Mouse (Mus musculus) adrenal gland, postnatal 14 days (tissue): Measurements from ENCODE around the gene Pphln1. TPM values are rescaled to one million over a fixed set of nuclear protein-coding genes. Genes with fewer than 3 reads are reported as not detected.

ENCODE experiments used
- DNase-seq: peaks from one replicate; pipeline ENCODE4 v3.0.0; 2021; ENCODE audit warnings: mixed read lengths
- total RNA-seq: library from RNA; stranded (reverse); gene quantifications from 2 replicates; pipeline ENCODE4 v1.2.3, GENCODE M21; 2021

Gene Pphln1
- total RNA-seq, 1 experiment from 2014 or later, result 39.2 TPM

DNA sequence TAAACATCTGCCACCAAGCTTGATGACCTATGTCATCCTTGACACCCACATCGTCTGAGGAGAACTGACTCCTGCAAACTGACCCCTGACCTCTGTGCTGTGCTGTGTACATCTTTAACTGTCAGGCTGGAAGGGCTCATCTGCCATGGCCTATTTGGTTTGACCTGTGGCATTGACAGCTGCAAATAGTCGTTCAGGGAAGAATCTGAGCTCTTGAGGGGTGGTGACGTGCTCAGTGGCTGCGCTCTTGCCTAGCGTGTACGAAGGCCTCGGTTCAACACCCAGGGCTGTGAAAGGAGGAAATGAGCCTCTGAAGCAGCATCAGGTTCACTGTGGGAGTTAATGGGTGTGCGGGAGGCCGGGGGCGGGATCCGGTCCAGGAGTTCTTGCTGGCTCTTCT is 35.7 kb downstream of the Pphln1 start:
- no peak for DNase-seq

DNA sequence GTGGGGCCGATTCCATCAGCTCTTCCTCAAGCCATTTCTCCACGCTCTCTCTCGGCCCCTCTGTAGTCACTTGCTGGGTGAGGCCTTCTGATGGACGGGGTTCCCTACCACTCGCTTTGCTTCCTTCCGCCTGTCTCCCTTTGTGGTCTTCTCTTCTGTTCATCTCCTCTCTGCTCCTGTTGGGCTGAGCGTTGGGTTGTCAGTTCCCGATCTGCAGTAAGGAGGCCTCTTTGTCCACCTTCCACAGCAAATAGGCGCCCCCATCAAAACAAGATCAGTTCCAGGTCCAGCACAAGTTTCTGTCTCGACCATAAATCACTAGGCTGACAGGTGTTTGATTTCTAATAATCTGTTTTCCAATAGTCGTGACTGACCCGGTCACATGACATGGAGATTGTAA is 37.8 kb downstream of the Pphln1 start:
- DNase-seq, result no peak

DNA sequence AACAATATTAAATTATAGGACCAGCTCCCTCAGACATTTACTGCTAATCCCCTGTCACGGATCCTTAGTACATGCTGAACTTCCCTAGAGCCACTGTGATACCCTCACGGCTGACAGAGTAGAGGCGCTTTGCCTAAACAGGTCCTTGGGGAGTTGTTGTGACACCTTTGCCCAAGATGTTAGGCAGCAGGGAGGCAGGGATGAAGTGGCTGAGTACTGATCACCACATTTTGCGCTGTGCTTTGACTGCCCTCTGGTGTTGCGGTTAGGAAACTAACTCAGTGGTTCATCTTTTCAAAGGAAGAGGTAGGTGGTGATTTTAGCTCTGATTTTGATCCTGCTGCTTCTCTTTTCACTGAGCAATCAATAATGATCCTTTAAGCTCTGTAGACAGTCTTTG is 40.5 kb downstream of the Pphln1 start:
- DNase-seq, result peak; percentile 79

DNA sequence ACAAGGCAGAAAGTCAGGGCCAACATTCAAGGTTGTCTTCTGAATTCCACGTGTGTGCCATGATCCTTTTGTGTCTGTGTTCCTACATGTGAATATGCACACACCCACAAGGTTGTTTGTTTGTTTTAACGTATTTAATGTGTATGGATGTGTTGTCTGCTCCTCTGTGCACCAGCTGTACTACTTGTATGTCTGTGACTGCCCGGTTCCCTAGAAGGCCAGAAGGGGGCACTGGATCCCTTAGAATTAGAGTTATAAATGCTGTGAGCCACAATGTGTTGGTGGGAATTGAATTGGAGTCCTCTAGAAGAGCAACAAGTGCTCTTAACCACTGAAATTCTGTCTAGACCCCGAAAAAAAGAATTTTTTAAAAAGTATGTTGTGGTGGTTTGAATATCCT is 44.1 kb downstream of the Pphln1 start:
- DNase-seq, result peak; percentile 15

DNA sequence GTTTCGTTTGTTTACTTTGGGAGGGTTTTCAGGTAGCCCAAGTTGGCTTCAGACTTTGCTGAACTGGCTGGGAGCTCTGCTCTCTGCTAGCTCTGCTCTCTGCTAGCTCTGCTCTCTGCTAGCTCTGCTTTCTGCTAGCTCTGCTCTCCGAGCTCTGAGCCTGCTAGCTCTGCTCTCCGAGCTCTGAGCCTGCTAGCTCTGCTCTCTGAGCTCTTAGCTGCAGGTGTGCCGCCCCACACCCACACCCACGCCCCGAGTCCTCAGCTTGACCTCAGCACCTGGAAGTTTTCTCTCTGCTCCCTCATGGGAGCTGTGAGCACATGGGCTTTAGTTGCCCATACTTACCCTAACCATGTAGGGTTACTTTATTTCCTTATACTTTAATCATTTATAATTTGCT is 45.5 kb downstream of the Pphln1 start:
- DNase-seq, result no peak

DNA sequence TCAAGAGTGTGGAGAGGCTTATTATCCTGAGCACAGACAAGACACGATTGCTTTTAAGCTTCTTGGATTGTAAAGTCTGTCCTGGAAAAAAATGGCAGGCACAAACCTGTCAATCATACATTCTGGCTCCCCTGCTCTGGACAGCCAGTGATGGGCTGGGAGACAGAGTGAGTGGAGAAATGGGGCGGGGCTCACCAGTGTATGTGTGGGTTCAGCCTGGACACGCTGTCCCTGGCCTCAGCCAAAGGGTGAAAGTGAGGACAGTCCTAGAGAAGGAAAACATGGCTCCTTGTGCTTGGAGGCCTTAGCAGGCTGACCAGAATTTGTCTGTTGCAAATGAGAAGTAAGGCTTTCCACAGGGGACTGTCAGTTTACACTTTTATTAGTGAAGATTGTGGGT is 50.7 kb downstream of the Pphln1 start:
- no peak for DNase-seq

DNA sequence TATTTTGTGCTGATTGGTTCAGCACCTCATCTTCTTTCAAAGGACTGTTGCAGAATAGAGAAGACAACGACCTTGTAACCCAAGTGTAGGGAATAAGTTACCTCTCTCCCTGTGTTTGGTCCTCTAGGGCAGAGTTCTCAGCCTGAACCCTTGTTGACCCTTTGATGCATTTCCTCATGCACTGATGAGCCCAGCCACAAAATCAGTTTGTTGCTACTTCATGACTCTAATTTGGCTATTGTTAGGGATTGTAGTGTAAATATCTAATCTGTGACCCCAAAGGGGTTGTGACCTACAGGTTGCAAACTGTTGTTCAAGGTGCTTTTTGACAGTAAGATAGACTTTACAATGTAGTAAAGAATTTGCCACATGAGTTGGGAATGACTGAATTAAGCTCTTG is 55.1 kb downstream of the Pphln1 start:
- no peak for DNase-seq

DNA sequence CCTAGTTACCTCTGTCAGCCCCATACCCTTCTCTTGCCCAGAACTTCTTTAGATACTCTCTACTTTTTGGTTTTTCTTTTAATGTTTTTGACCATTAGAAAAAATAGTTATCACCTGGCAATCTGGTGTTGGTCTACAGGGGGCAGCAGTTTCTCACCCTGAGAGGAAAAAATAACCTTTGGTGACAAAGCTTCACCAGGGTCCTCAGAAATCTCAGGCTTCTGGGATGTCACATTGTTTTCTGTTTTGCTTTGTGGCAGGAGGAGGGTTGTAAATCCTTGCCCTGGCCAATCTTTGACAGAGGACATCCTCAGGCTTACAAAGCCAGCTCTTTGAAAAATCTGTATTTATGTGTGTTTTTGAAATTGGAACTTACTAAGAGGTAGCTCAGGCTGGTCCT is 57.9 kb downstream of the Pphln1 start:
- peak; percentile 25 for DNase-seq

DNA sequence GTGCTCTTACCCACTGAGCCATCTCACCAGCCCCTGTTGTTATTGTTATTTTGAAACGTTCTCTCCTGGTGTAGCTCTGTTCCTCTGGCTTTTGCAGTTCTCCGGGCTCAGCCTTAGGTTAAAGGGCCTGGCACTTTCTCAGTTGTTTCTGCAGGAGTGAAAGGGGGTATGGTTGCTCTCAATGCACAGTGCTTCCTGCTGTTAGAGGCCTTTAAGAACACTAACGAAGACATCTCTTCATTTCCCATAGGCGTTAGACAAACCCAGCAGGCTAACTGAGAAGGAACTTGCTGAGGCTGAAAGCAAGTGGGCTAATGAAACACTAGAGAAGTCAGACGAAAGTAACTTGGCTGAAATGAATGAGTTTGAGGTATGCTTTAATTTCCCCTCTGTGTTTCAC is 61.3 kb downstream of the Pphln1 start:
- DNase-seq, result no peak

DNA sequence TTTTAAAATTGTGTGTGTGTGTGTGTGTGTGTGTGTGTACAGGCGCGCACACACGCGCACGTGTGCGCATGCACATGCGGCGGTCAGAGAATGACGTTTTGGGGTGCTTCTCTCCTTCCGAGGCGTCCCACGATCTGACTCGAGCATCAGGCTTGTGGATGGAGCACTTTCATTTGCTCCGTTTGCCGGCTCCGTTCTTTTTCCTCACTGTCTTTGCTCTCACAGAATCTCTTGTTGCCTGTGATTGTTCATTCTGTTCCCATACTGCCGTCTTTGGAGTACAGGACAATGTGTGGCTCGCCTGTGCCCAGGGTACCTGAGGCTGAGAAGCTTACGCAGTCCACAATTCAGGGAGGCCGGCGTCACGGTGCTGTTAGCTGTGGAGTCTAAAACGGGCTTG is 62.9 kb downstream of the Pphln1 start:
- DNase-seq, result no peak

DNA sequence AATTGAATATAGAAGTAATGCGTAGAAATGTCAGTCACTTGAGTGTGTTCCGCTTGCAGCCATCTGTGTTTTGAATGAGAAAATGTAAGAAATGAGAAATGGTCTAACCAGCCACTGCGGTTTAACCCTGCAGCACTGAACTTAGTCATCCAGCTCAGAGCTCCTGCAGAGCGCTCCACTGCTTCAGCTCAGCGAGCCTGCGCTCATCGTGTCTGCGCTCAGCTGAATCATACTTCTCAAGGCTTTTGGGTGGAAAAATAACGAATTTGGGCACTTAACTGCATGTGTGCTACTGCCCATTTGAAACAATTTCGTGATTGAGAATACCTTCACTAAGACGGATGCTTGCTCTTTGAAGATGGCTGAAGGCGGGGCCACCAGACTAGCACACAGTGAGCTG is 73.5 kb downstream of the Pphln1 start:
- peak; percentile 67 for DNase-seq

DNA sequence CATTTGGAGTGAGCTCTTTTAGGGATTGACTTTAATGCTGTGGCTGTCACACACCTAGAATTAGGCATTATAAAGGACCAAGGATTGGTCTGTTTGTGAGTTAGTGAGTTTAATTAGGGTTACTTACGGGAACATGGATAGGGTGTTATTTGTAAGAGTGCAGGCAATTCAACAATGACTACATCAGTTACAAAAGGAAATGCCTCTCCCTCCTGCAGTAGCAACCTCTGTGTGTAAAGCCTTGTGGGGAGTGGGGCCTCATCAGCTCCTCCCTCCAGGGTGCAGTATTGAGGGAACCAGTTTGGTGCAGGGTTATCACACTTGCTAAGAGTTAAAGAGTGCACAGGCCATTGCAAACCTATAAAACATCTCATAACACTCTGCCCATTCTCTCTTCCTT is 73.9 kb downstream of the Pphln1 start:
- DNase-seq, result no peak

DNA sequence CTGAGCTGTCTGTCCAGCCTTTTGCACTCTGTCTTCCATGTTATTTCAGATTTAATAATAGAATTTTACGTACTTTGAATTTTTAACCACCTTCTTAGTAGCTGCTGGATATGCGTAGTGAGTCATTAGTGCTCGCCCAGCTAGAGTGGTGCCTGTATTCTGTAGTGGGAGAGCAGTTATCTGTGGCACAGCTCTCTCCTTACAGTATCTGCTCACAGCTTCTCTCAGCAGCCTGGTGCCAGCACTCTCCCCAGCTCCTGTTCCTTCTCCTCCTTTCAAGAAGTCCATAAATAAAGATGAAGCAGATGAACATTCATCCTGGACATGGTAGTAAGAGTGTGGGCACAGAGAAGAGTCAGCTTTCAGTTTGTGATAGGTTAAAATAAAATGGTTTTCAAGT is 76.1 kb downstream of the Pphln1 start:
- no peak for DNase-seq

DNA sequence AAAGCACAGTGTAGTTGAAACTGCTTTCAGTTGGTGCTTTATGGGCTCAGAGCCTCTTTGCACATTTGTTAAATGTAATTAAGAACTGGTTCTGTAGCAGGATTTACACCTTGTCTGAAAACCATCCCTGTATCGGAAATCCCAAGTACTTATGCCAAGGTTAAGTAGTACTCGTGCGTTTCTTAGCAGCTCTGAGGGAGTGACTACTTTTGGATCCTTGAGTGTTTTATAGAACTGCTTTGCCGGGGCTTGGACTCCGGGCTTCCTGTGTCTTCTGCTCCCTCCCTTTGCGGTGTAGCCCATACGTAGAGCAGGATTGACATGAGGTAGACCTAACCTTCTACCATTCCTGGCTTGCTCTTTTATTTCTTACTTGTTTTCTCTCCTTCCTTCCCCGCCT is 77.5 kb downstream of the Pphln1 start:
- DNase-seq, result no peak

DNA sequence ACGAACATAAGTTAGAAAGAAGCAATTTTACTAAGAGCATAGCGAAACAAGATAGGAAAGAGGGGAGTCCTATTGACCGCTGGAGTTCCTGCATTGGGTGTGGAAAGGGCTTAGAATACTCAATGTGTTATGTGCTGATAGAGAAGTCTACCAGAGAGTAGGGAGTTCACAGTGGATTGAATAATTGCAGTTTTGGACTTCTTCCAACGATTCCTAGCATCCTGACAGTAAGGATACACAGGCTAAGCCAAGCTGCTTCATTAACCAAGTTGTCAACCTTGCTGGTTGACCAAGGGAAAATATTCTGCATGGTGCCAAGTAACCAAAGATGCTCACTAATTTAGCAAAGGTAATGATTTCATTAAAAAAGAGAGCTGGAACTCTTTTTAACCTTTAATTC is 79.6 kb downstream of the Pphln1 start:
- DNase-seq, result no peak

DNA sequence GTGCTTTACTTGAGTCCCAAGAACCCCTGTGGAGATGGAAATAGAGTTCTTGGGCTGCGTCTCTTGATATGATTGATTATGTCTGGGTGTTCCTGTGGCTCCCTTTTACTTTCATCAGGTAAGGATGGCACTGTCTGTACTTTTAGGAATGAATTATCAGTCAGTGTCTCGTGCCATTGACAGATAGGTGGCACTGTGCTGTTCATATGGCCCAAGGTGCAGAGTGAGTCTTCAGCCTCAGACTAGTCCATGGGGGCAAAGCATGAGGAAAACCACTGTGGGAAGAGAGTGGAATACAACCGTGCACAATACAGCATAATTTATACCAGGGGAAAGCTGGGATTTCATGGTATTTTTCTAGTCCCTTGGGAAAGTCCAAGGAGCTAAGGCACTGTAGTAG is 80.5 kb downstream of the Pphln1 start:
- DNase-seq, result no peak

DNA sequence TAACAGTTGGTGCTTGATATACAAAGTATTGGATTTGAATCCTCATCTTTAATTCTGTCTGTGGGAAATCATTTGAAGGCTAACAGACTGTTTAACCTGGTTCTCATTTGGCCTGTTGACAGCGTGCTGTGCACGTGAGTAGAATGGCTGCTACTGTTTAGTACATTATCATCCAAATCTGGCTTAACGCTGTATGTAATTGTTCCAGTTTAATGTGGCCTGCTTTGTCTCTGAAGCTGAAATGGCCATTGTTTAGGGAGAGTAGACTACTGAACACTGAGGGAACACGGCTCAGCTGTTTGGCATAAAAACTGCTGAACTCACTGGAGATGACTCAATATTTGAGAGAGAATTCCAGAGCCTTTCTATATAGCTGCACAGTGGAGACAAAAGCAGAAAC is 81.3 kb downstream of the Pphln1 start:
- DNase-seq, result no peak

DNA sequence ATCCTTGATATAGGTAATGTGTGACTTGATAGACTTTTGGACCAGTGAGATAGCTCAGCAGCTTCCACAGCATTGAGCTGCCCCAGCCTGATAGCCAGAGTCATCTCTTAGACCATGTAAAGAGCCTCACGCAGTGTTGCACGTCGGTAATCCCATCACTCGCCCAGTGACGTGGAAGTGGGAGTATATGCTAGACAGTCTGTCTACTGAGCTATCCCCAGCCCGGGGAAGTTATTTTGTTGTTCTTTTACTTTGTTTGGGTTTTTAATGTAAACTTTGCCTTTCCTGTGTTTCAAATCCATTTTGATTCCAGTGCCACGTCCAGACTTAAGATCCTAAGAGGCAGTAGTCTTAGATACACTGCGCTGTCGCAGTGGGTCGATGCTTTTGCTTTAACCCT is 83.0 kb downstream of the Pphln1 start:
- DNase-seq, result no peak

DNA sequence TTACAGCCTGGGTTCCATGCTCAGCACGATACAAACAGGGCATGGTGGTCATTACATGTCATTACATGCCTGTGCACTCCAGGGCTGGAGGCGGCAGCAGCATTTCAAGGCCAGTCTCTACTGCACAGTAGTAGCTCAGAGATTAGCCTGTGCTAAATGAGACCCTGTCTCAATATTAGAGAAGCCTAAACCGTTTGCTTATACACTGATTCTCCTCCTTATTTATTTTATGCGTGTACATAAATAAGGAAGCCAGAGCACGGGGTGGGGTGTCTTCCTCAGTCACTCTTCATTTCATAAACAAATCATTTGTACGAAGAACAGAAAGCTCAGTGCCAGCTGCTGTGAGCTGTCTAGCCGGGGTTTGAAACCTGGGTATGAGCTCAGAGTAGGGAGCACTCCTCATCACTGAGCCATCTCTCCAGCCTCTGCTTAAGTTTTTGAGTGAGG is 86.1 kb downstream of the Pphln1 start:
- DNase-seq, result no peak

DNA sequence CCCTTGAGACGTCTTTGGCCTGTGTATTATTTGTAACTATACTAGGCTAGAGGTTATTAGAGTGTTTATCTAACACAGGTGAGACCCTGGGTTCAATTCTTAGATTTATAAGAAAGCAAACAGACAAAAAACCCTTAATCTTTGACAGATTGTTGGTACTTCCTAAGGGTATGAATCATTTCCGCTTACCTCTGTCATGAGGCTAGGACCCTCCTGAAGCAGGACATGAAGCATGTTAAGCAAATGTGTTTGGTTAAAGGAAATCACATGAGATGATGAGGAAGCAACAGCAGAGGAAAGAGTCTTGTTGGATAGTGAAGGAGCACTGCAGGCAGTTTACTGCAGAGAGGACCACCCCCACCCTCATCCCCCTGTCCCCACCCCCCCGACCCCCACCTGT is 87.1 kb downstream of the Pphln1 start:
- DNase-seq, result no peak

DNA sequence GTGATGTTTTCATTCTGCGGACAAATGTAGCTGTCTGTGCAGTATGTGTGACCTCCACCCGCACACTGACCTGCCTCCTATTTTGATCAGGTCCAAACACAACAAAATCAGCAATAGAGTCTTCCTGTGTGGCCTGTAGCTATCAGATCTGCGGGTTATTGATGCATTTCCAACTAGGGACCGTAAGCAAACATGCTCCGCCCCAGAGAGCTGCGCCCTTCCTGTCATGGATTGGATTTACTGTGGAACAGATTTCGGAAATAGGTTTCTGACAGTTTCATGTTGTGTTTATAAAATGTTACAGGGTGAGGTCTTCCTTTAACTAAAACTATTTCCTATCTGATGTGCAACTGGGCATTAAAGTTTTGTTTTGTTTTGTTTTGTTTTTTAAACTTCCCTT is 87.9 kb downstream of the Pphln1 start:
- no peak for DNase-seq

DNA sequence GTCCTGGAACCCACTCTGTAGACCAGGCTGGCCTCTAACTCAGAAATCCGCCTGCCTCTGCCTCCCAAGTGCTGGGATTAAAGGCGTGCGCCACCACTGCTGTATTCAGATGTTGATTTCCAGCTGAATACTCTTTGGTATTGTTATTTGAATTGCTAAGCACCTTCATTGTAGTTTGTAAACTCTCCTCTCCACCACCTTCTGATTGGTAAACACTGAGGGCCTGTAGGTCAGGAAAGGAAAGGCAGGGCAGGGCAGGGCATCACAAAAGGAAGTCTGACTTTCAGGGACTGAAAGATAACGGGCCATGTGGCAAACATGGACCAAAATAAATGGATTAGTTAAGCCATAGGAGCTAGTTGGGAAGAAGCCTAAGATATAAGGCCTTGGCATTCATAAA is 91.4 kb downstream of the Pphln1 start:
- no peak for DNase-seq

DNA sequence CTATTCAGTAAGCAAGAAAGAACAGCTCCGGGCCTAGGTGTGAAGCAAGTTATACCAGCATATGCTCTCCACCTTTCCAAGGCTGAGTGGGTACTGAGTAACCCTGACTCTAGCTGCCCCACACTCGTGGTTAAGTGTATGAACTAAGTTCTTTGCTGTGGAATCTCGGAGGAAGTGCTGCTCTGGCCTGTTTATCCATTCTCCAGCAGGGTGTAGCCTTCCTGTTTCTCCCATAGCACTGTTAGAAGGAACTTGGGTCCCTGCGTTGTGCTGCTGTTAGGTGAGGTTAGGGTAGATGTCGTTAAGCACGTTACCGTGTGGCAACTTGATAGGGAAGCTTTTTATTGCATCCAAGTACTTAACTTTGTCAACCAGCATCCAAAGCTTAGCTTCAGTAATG is 96.5 kb downstream of the Pphln1 start:
- no peak for DNase-seq

DNA sequence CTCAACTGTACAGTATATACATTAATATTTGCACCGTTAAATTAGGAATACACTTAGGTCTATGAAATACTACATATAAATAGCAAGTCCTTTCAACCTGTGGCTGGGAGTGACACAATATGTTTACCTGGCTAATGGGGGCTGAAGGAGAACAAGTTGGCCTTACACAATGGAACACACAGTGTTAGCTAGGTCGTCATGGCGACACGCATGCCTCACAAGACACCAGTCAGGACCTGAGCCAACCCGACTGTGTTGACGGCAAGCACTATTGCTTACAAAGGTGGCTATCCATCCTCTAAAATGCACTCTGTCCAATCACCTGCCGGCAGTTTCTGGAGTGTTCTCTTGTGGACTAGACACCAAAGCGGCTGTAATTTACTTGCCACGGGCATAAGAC is 101.7 kb downstream of the Pphln1 start:
- DNase-seq, result no peak

DNA sequence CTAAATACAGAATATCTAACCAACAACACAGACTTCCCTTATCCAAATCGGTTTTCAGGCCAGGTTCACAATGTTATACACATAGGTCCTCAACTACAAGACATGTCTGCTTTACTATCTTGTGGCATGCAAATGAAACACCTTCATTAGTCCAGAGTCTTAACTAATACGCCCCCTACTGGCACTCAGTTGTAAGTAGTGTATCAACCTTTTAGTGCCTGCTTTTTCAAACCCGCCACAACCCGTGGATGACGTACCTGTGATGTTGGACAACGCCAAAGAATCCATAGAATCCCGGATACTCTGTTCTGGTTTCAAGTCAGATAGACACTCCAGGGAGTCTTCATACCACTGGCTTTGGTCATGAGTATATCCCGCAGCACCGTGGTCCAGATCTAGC is 104.6 kb downstream of the Pphln1 start:
- DNase-seq, result no peak
